Mouse (Mus musculus) neural tube, embryonic 15.5 days (tissue): Measurements from ENCODE around the gene Plcd3. TPM values are rescaled to one million over a fixed set of nuclear protein-coding genes. Genes with fewer than 3 reads are reported as not detected.
A peak's percentile ranks its signal among the peaks of the same experiment; 100 is the strongest.

Experiments used
- ATAC-seq: fragments of 200-750 bp; cut with Nextera tagmentation; 2 replicates; pipeline ENCODE4 v1.8.0; 2017; ENCODE audit warnings: mild to moderate bottlenecking, moderate TSS enrichment, moderate library complexity; ENCODE audit not compliant: low FRiP score
- H3K27ac ChIP-seq: fragments of 300-500 bp; sonication (generic); replicated peaks from 2 replicates; pipeline ENCODE4 v1.5.1; 2015; ENCODE audit warnings: mild to moderate bottlenecking, inconsistent platforms
- H3K27me3 ChIP-seq: fragments of 300-500 bp; sonication (generic); replicated peaks from 2 replicates; pipeline ENCODE4 v1.6.1; 2015; ENCODE audit warnings: inconsistent platforms
- H3K36me3 ChIP-seq: fragments of 300-500 bp; sonication (generic); 2 replicates; pipeline ENCODE4 v1.6.1; 2015; ENCODE audit warnings: inconsistent platforms
- H3K4me1 ChIP-seq: fragments of 300-500 bp; sonication (generic); 2 replicates; pipeline ENCODE4 v1.6.1; 2015; ENCODE audit warnings: inconsistent platforms
- H3K4me2 ChIP-seq: fragments of 300-500 bp; sonication (generic); 2 replicates; pipeline ENCODE4 v1.6.1; 2015; ENCODE audit warnings: inconsistent platforms, mild to moderate bottlenecking, moderate library complexity
- H3K4me3 ChIP-seq: fragments of 300-500 bp; sonication (generic); replicated peaks from 2 replicates; pipeline ENCODE4 v1.5.1; 2015; ENCODE audit warnings: mild to moderate bottlenecking, inconsistent platforms
- H3K9ac ChIP-seq: fragments of 300-500 bp; sonication (generic); replicated peaks from 2 replicates; pipeline ENCODE4 v1.6.1; 2015; ENCODE audit warnings: mild to moderate bottlenecking, inconsistent platforms
- H3K9me3 ChIP-seq: fragments of 300-500 bp; sonication (generic); replicated peaks from 2 replicates; pipeline ENCODE4 v1.6.1; 2016; ENCODE audit warnings: inconsistent platforms
- WGBS: fragments of 180-500 bp; shearing (Covaris S2); methylation state at CpG from one replicate; pipeline ENCODE4 v1.1.7; 2015; ENCODE audit warnings: mixed read lengths; 5-methylcytosine and 5-hydroxymethylcytosine counted together
- polyA plus RNA-seq: library from polyadenylated mRNA; unstranded; fragments of >200 nt; fragmentation: Nextera tagmentation; extraction: Ambion mirVana; gene quantifications from 2 replicates; pipeline ENCODE4 v1.2.1, GENCODE M21; 2015

Plcd3 gene
- polyA plus RNA-seq, 1 experiment from 2014 or later, result 3.2 TPM

GRCm38 (mm10) chr11:103027570-103028175, 73.8 kb downstream of the Plcd3 start:
- H3K4me2 ChIP-seq, result peak overlapping the region; percentile 70
- WGBS, result 15% methylated on average over 8 of the region's 8 CpGs
- peak overlapping the region; percentile 64 for H3K9ac ChIP-seq
- ATAC-seq, result peak; percentile 32
- H3K27ac ChIP-seq, result peak overlapping the region; percentile 89
- no peaks in the 10 kb centered on the region for H3K9me3 ChIP-seq
- H3K27me3 ChIP-seq, result no peaks in the 10 kb centered on the region
- peak overlapping the region; percentile 85 for H3K4me3 ChIP-seq
- peaks cover 42% of the 10 kb centered on the region for H3K4me1 ChIP-seq
- H3K36me3 ChIP-seq, result no peaks in the 10 kb centered on the region; the same call in 1 of the 2 replicates

GRCm38 (mm10) chr11:103026901-103027300, 74.6 kb downstream of the Plcd3 start:
- H3K4me3 ChIP-seq, result no peak overlapping the region
- 90% methylated on average over 3 of the region's 3 CpGs for WGBS
- ATAC-seq, result no peak
- H3K27ac ChIP-seq, result no peak overlapping the region
- H3K36me3 ChIP-seq, result no peaks in the 10 kb centered on the region
- H3K4me1 ChIP-seq, result peaks cover 40% of the 10 kb centered on the region
- no peaks in the 10 kb centered on the region for H3K27me3 ChIP-seq
- H3K9me3 ChIP-seq, result no peaks in the 10 kb centered on the region
- H3K4me2 ChIP-seq, result peak overlapping the region; percentile 70; the same call in 1 of the 2 replicates
- H3K9ac ChIP-seq, result no peak overlapping the region

- Histone ChIP-seq H3K9ac (no peak overlapping the region), H3K36me3 (no peaks in the 10 kb centered on the region), H3K27ac (no peak overlapping the region), H3K4me2 (no peak overlapping the region), H3K4me1 (peaks cover 14% of the 10 kb centered on the region), H3K9me3 (no peaks in the 10 kb centered on the region), H3K27me3 (no peaks in the 10 kb centered on the region), H3K4me3 (no peak overlapping the region)
- no peak for ATAC-seq
- WGBS, result 90% methylated on average over 3 of the region's 3 CpGs
Observed at GRCm38 (mm10) chr11:103023974-103024373, 77.5 kb downstream of the Plcd3 start.

- no peaks in the 10 kb centered on the region for H3K9me3 ChIP-seq
Observed at GRCm38 (mm10) chr11:103020713-103021335, 80.6 kb downstream of the Plcd3 start.

More at GRCm38 (mm10) chr11:103020713-103021335, 80.6 kb downstream of the Plcd3 start:
- Histone ChIP-seq H3K4me3 (no peak overlapping the region), H3K4me2 (no peak overlapping the region), H3K27me3 (no peaks in the 10 kb centered on the region), H3K27ac (no peak overlapping the region), H3K36me3 (no peaks in the 10 kb centered on the region), H3K4me1 (peaks cover 5% of the 10 kb centered on the region), H3K9ac (no peak overlapping the region)
- WGBS, result 69% methylated on average over 3 of the region's 3 CpGs
- ATAC-seq, result no peak

Other genes starting within 250 kb of the Plcd3 start
- gene Eftud2, start 220.7 kb downstream of the Plcd3 start, polyA plus RNA-seq, result 121 and 147 TPM in 2 replicates
- gene Ccdc103, start 220.5 kb downstream of the Plcd3 start, polyA plus RNA-seq, result 1.5 and 1.7 TPM in 2 replicates
- not detected in 2 replicates for gene Fam187a, start 216.5 kb downstream of the Plcd3 start, polyA plus RNA-seq
- gene Gfap, start 200.7 kb downstream of the Plcd3 start, polyA plus RNA-seq, result 2.4 and 4.2 TPM in 2 replicates
- 1.9 and 3.9 TPM in 2 replicates for gene Kif18b, start 176.5 kb downstream of the Plcd3 start, polyA plus RNA-seq
- 4.4 TPM in 2 replicates for gene C1ql1, start 155.0 kb downstream of the Plcd3 start, polyA plus RNA-seq
- gene Nmt1, start 73.5 kb downstream of the Plcd3 start, polyA plus RNA-seq, result 33.8 and 39.3 TPM in 2 replicates
- gene Dcakd, start 73.3 kb downstream of the Plcd3 start, polyA plus RNA-seq, result 149 and 153 TPM in 2 replicates
- gene Acbd4, start within 50 bp of the Plcd3 start, polyA plus RNA-seq, result 9.3 and 10.4 TPM in 2 replicates
- gene Hexim1, start 14.6 kb upstream of the Plcd3 start, polyA plus RNA-seq, result 4.3 and 4.5 TPM in 2 replicates
- 28.4 and 29.0 TPM in 2 replicates for gene Hexim2, start 30.8 kb upstream of the Plcd3 start, polyA plus RNA-seq
- gene Fmnl1, start 69.4 kb upstream of the Plcd3 start, polyA plus RNA-seq, result 8.6 and 10.8 TPM in 2 replicates
- 2.1 and 2.3 TPM in 2 replicates for gene 1700023F06Rik, start 106.9 kb upstream of the Plcd3 start, polyA plus RNA-seq
- 1.00 and 1.3 TPM in 2 replicates for gene Spata32, start 116.8 kb upstream of the Plcd3 start, polyA plus RNA-seq
- gene Map3k14, start 165.8 kb upstream of the Plcd3 start, polyA plus RNA-seq, result 3.8 and 5.7 TPM in 2 replicates